In the genomic region with DNA sequence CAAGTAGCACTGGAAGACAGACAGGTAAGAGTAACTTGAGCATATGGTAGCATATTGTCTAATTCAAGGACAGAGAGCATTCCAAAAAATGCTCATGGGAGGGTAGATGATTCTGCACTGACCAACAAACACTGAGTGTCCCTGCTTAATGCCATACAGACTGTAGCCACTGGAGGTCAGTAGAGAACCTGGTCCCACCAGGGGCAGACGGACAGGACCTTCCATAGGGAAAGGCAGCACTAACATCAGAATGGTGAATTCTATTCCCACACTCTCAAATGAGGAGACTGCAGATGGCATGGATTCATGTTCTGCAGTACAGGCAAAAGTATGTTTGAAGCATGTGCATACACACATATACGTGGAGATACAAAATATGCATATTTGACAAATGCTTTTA, we compare ENCODE assay signal across 8 mouse cellular contexts. TPM values are rescaled to one million over a fixed set of nuclear protein-coding genes. Genes with fewer than 3 reads are reported as not detected.
DNase-seq lines count a peak whose midpoint lies in the region; ATAC-seq and TF ChIP-seq lines count a peak whose summit lies in the region.

No protein-coding gene starts in this region.

- DNase-seq in heart, adult 2 months = peak; percentile 49 to 70
- DNase-seq in cerebellum, adult 11 months = peak; percentile 64
- peak; percentile 46 for DNase-seq in forebrain, postnatal 0 days
- peak; percentile 51 to 60 for DNase-seq in left cerebral cortex, postnatal 14 days (ENCODE audit: low spot score in 2 of 2)
- peak; percentile 51 for DNase-seq in midbrain, embryonic 10.5 days (ENCODE audit: low spot score)

- H3K9ac ChIP-seq in heart, adult 2 months (ENCODE audit: low read depth, low read length) = no peak overlapping the region
- H3K9ac ChIP-seq in heart, embryonic 12.5 days = no peak overlapping the region
- no peak overlapping the region for H3K9ac ChIP-seq in forebrain, postnatal 0 days
- no peak overlapping the region for H3K9ac ChIP-seq in intestine, embryonic 15.5 days

- WGBS in heart, adult 2 months = 30% methylated on average over 2 of the region's 2 CpGs
- 26% methylated on average over 2 of the region's 2 CpGs for WGBS in heart, embryonic 12.5 days
- WGBS in forebrain, postnatal 0 days = 21% methylated on average over 2 of the region's 2 CpGs
- 30% methylated on average over 2 of the region's 2 CpGs for WGBS in intestine, embryonic 15.5 days
- WGBS in midbrain, embryonic 10.5 days = 27% methylated on average over 2 of the region's 2 CpGs
- WGBS in small intestine, adult 2 months = 41% methylated on average over 2 of the region's 2 CpGs

- TF ChIP-seq EP300 in heart, adult 2 months (IDR thresholded peaks at IDR 0.05; ENCODE audit: insufficient read depth, low read depth, low read length) = peak; percentile 77; the same call in 1 of the 2 replicates

- H3K4me3 ChIP-seq in heart, adult 2 months = no peak overlapping the region
- H3K4me3 ChIP-seq in heart, embryonic 12.5 days = no peak overlapping the region
- H3K4me3 ChIP-seq in forebrain, postnatal 0 days (ENCODE audit: low read depth, low read length) = no peak overlapping the region
- no peak overlapping the region for H3K4me3 ChIP-seq in intestine, embryonic 15.5 days (replicated peaks)
- H3K4me3 ChIP-seq in midbrain, embryonic 10.5 days = no peak overlapping the region
- H3K4me3 ChIP-seq in small intestine, adult 2 months (ENCODE audit: low read depth, low read length) = no peak overlapping the region

- no peaks in the 10 kb centered on the region; the same call in 1 of the 2 replicates for H3K36me3 ChIP-seq in heart, adult 2 months (ENCODE audit: control insufficient read depth, insufficient read depth, low read length)
- H3K36me3 ChIP-seq in heart, embryonic 12.5 days = no peaks in the 10 kb centered on the region
- no peaks in the 10 kb centered on the region for H3K36me3 ChIP-seq in forebrain, postnatal 0 days (ENCODE audit: insufficient read depth)
- no peaks in the 10 kb centered on the region for H3K36me3 ChIP-seq in intestine, embryonic 15.5 days
- H3K36me3 ChIP-seq in midbrain, embryonic 10.5 days = no peaks in the 10 kb centered on the region
- H3K36me3 ChIP-seq in small intestine, adult 2 months (ENCODE audit: control insufficient read depth, insufficient read depth, low read length) = peaks cover 1% of the 10 kb centered on the region; the same call in 1 of the 2 replicates

- H3K4me2 ChIP-seq in heart, embryonic 12.5 days = no peak overlapping the region
- H3K4me2 ChIP-seq in forebrain, postnatal 0 days (ENCODE audit: low read depth) = no peak overlapping the region
- no peak overlapping the region for H3K4me2 ChIP-seq in intestine, embryonic 15.5 days (replicated peaks)

- H3K27ac ChIP-seq in heart, adult 2 months = no peak overlapping the region
- H3K27ac ChIP-seq in heart, embryonic 12.5 days (ENCODE audit: poor library complexity, severe bottlenecking) = no peak overlapping the region
- H3K27ac ChIP-seq in forebrain, postnatal 0 days (ENCODE audit: low read depth, low read length) = no peak overlapping the region
- no peak overlapping the region for H3K27ac ChIP-seq in intestine, embryonic 15.5 days
- H3K27ac ChIP-seq in midbrain, embryonic 10.5 days (replicated peaks) = no peak overlapping the region
- no peak overlapping the region for H3K27ac ChIP-seq in small intestine, adult 2 months (ENCODE audit: insufficient read depth, low read depth, low read length)

- no peaks in the 10 kb centered on the region for H3K27me3 ChIP-seq in heart, adult 2 months (ENCODE audit: control insufficient read depth, insufficient read depth, low read length)
- no peaks in the 10 kb centered on the region for H3K27me3 ChIP-seq in heart, embryonic 12.5 days (replicated peaks)
- H3K27me3 ChIP-seq in forebrain, postnatal 0 days (ENCODE audit: insufficient read depth, low read length) = no peaks in the 10 kb centered on the region
- H3K27me3 ChIP-seq in intestine, embryonic 15.5 days (replicated peaks) = no peaks in the 10 kb centered on the region
- H3K27me3 ChIP-seq in midbrain, embryonic 10.5 days (ENCODE audit: low read depth, poor library complexity, severe bottlenecking) = no peaks in the 10 kb centered on the region
- H3K27me3 ChIP-seq in small intestine, adult 2 months (ENCODE audit: control insufficient read depth, insufficient read depth, low read length) = no peaks in the 10 kb centered on the region

- peak; percentile 100 for TF ChIP-seq CTCF in heart, adult 2 months (IDR thresholded peaks at IDR 0.05)
- peak; percentile 83 for TF ChIP-seq CTCF in forebrain, postnatal 0 days (IDR thresholded peaks at IDR 0.05; ENCODE audit: low read depth)
- TF ChIP-seq CTCF in small intestine, adult 2 months (IDR thresholded peaks at IDR 0.05; ENCODE audit: extremely low read depth, insufficient read length, insufficient replicate concordance, low read depth, low read length) = peak; percentile 78; the same call in 1 of the 2 replicates

- no peak for TF ChIP-seq POLR2A in heart, adult 2 months (IDR thresholded peaks at IDR 0.05; ENCODE audit: insufficient read depth, low read depth, low read length)
- no peak for TF ChIP-seq POLR2A in small intestine, adult 2 months (IDR thresholded peaks at IDR 0.05; ENCODE audit: low read depth, low read length)

- intact Hi-C loops in heart, adult 2 months (cut with DNase I) = loop anchor here (1.0 to 10.0 kb wide), 3 partner anchors 156 to 460 kb away; no protein-coding TSS in a partner anchor
- intact Hi-C loops in left cerebral cortex, postnatal 14 days (cut with DNase I) = loop anchor here (2.0 kb wide), 1 partner anchor 156 kb away; no protein-coding TSS in a partner anchor

- ATAC-seq in heart, embryonic 12.5 days (ENCODE audit: insufficient number of reproducible peaks, low FRiP score) = no peak
- ATAC-seq in forebrain, postnatal 0 days = 0 out of 2 replicates have a peak, but pooled peaks have one; percentile 50
- peak; percentile 81 for ATAC-seq in intestine, embryonic 15.5 days

- no peaks in the 10 kb centered on the region for H3K4me1 ChIP-seq in heart, adult 2 months (ENCODE audit: control insufficient read depth, insufficient read depth, low read length)
- H3K4me1 ChIP-seq in heart, embryonic 12.5 days (replicated peaks) = peaks cover 8% of the 10 kb centered on the region
- H3K4me1 ChIP-seq in forebrain, postnatal 0 days (ENCODE audit: insufficient read depth) = no peaks in the 10 kb centered on the region
- H3K4me1 ChIP-seq in intestine, embryonic 15.5 days (replicated peaks) = no peaks in the 10 kb centered on the region
- H3K4me1 ChIP-seq in midbrain, embryonic 10.5 days = peaks cover 9% of the 10 kb centered on the region
- peaks cover 2% of the 10 kb centered on the region; the same call in 1 of the 2 replicates for H3K4me1 ChIP-seq in small intestine, adult 2 months (ENCODE audit: control insufficient read depth, insufficient read depth, insufficient read length, low read length)

- H3K9me3 ChIP-seq in heart, embryonic 12.5 days (replicated peaks) = no peaks in the 10 kb centered on the region
- no peaks in the 10 kb centered on the region for H3K9me3 ChIP-seq in forebrain, postnatal 0 days (ENCODE audit: low read length)
- no peaks in the 10 kb centered on the region for H3K9me3 ChIP-seq in intestine, embryonic 15.5 days
- no peaks in the 10 kb centered on the region for H3K9me3 ChIP-seq in midbrain, embryonic 10.5 days (replicated peaks)

- H3K79me2 ChIP-seq in heart, adult 2 months (replicated peaks; ENCODE audit: control insufficient read depth, insufficient read depth, low read length) = peaks cover 3% of the 10 kb centered on the region; the same call in 1 of the 2 replicates

RNA-seq across cellular contexts. Expression of a gene that starts 54.2 kb away (rescaled TPM):
- total RNA-seq in heart, adult 2 months (2021) = 10 to 100 TPM; 30.1 to 30.8 TPM
- polyA plus RNA-seq in heart, adult 2 months (2012; rRNA removed) = 10.7 and 15.8 TPM in 2 replicates
- 67.7 and 72.0 TPM in 2 replicates for polyA plus RNA-seq in heart, embryonic 12.5 days (2016; fragmentation: Nextera tagmentation; extraction: Ambion mirVana)
- total RNA-seq in forebrain, postnatal 0 days (2014; rRNA removed) = 26.2 and 33.4 TPM in 2 replicates
- 41.8 and 50.2 TPM in 2 replicates for polyA plus RNA-seq in forebrain, postnatal 0 days (2015; fragmentation: Nextera tagmentation; extraction: Ambion mirVana)
- polyA plus RNA-seq in intestine, embryonic 15.5 days (2015; fragmentation: Nextera tagmentation; extraction: Ambion mirVana) = 99.6 and 110 TPM in 2 replicates
- 10 to 100 TPM; 33.3 to 37.2 TPM for total RNA-seq in left cerebral cortex, postnatal 14 days (2021)
- 66.7 and 68.5 TPM in 2 replicates for polyA plus RNA-seq in midbrain, embryonic 10.5 days (2016; fragmentation: Nextera tagmentation; extraction: Ambion mirVana)
- 3.1 and 6.9 TPM in 2 replicates for polyA plus RNA-seq in small intestine, adult 2 months (2012; rRNA removed)

RNA-seq across cellular contexts. Expression of a gene that starts 54.4 kb away (rescaled TPM):
- total RNA-seq in heart, adult 2 months (2021) = 1 to 10 TPM; 2.6 to 2.9 TPM
- polyA plus RNA-seq in heart, adult 2 months (2012; rRNA removed) = 1.4 and 2.4 TPM in 2 replicates
- 5.9 and 6.6 TPM in 2 replicates for polyA plus RNA-seq in heart, embryonic 12.5 days (2016; fragmentation: Nextera tagmentation; extraction: Ambion mirVana)
- total RNA-seq in forebrain, postnatal 0 days (2014; rRNA removed) = 6.4 and 8.7 TPM in 2 replicates
- polyA plus RNA-seq in forebrain, postnatal 0 days (2015; fragmentation: Nextera tagmentation; extraction: Ambion mirVana) = 2.1 and 2.7 TPM in 2 replicates
- 6.6 and 6.8 TPM in 2 replicates for polyA plus RNA-seq in intestine, embryonic 15.5 days (2015; fragmentation: Nextera tagmentation; extraction: Ambion mirVana)
- total RNA-seq in left cerebral cortex, postnatal 14 days (2021) = 10 to 100 TPM in 1 of 2 experiments, 1 to 10 TPM in 1; 10.0 to 10.8 TPM
- polyA plus RNA-seq in midbrain, embryonic 10.5 days (2016; fragmentation: Nextera tagmentation; extraction: Ambion mirVana) = 9.0 and 9.4 TPM in 2 replicates
- 1.8 and 2.2 TPM in 2 replicates for polyA plus RNA-seq in small intestine, adult 2 months (2012; rRNA removed)
